Mouse (Mus musculus) cerebellum, adult (tissue): ENCODE results near the gene Urm1.
A peak's percentile ranks its signal among the peaks of the same experiment; 100 is the strongest.

Experiments
- ATAC-seq: cut with Nextera tagmentation; 2 replicates; pipeline ENCODE4 v1.9.2; 2017; ENCODE audit warnings: mild to moderate bottlenecking, moderate library complexity, mixed read lengths; ENCODE audit not compliant: insufficient number of reproducible peaks, low FRiP score, low TSS enrichment

The Urm1 gene

GRCm38 (mm10) chr2:29826926-29827708, 7.2 kb downstream of the Urm1 start:
- ATAC-seq = peak; percentile 96

DNA sequence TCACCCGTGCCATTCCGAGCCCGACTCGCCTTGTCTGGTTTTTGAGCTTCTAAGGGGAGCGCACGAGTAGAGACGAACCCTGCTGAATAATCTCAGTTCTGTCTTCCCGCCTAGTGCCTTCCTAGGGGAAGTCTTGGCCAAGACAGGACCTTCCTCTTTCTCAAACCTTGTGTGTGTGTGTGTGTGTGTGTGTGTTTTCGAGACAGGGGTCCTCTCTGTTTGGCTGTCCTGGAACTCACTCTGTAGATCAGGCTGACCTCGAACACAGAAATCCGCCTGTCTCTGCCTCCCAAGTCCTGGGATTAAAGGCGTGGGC, 7.8 kb downstream of the Urm1 start:
- no peak for ATAC-seq

- no peak for ATAC-seq
Observed at GRCm38 (mm10) chr2:29831106-29831505, 11.2 kb downstream of the Urm1 start.

- ATAC-seq = no peak
Observed at GRCm38 (mm10) chr2:29833796-29834195, 13.9 kb downstream of the Urm1 start.

DNA sequence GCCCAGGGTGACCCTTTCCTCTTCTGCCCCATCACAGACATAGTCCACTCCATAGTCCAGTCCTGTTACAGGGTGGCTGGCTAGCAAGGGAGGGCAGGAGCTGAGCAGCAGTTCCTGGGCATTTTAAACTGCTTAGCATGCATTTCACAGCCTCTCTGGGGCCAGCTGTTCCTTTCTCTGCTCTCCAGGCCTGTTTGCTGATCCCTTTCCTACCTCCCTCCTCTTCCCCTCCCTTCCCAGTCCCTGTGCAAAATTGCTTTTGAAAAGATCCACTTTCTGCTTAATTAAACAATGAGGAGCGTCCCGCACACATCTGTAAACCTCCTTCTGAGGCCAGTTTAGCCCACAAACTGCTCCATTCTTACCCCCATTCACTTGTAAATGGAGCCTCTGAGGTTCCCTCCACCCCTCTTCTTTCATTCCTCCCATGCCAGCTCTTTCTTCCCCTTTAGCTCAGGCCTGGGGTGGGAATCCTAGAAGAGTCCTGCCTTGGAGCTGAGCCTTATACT, 15.6 kb downstream of the Urm1 start:
- ATAC-seq = no peak

DNA sequence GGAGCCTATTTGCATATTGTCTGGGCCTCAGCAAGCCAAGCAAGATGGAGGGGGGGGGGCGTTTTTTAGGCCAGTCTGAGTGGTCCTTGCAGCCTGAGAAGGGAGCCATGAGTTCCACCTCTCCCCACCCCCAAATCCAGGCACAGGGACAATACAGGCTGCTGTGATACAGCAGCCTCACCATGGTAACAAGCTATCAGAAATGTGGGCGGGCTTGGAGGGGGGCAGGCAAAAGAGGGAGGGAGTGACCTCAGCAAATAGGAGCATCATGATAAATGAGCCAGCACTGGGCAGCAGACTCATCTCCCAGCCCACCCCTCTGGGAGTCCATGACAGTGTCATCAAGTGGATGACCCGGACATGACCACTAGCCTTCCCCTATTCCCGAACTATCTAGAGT, 19.6 kb downstream of the Urm1 start:
- ATAC-seq = no peak

DNA sequence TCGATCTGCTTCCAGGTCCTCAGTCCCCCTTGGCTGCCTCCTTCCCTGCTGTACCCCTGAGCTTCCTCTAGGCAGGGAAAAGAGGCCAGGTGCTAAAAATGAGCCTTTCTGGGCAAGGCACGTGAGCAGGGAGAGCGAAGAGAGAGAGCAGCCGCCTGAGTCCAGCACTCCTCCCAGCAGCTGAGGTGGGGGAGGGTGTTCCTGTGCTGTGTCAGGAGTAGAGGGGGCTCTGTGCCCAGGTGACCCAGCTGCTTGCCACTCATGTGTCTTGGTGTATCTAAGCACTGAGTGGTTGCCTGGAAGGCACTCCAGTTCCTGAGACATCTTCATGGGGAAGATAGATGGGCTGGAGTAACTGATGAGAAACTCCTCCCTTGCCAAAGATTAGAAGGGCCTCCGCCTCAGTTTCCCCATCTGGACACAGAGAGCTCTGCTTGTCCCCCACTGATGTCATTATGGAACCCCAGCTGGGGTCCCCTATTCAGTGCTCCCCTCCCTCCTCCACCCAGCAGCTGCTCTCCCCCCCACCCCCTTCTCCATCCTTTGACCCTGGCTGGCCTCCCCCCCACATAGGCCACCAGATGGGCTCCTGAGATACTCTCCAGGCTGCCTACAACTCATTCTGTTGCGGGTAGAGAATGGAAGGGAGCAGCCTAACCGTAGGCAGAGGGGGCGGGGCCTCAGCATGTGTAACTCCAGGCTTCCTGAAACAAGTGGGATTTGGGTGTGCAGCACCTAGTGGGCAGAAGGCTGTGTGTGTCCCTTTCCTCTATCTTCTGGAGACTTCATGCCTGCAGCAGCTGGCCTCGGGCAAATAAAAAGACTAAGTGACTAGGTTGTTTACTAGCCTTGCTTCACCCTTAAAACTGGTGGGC, 23.6 kb downstream of the Urm1 start:
- no peak for ATAC-seq

GRCm38 (mm10) chr2:29844115-29844514, 24.2 kb downstream of the Urm1 start:
- ATAC-seq = no peak

- ATAC-seq = no peak
Observed at GRCm38 (mm10) chr2:29844661-29845060, 24.8 kb downstream of the Urm1 start.

DNA sequence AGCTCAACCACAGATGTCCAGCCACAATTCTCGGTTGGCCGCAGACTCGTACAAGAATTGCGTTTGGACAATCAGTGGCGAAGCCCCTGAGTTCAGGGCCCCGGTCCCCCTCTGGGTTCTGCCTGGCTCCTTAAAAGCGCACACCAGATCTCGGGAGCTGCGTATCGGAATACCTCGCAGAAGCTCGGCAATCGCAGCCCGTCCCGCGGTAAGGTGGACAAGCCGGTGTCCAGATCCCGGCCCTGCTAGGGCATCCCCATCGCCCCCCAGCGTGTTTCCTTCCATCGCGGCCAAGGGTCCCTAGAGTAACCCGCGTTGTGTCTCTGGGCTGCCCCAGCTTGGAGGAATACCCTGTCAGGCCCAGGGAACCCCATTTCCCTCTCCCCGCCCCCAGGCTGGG, 25.8 kb downstream of the Urm1 start:
- ATAC-seq = no peak

DNA sequence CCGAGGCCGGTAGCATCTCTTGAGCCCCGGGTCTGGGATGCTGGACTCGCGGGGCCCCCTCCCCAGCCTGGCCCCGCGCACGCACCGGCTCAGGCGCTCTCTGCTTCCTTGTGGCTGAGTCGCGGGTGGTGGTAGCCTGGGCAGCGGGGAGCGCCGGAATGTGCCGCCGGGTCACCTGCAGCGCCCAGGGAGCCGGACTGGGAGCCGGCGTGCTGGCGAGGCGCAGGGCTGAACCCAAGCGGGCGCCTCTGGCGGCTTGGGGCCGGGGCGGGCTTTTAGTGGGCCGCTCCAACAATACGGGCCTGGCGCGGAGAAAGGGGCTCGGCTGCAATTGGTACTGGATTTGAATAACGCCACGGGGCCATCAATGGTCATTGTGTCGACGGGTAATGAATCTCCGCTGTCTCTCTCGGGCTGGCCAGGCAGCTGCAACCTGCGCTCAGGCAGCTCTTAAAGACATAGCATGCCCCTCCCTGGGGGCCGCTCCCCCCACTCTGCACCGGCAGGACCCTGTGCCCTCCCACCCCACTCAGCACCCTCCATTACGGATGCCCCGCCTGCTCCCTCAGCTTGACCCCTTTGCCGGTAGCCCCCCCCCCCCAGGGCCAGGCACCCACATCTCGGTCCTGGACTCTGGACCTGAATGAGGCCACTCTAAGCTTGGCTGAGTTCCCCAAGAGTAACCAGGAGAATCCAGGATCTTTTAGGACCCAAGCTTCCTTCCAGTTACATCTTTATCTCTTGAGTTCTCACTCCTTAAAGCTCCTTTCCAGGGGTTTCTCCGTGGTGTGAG, 26.4 kb downstream of the Urm1 start:
- ATAC-seq = no peak

DNA sequence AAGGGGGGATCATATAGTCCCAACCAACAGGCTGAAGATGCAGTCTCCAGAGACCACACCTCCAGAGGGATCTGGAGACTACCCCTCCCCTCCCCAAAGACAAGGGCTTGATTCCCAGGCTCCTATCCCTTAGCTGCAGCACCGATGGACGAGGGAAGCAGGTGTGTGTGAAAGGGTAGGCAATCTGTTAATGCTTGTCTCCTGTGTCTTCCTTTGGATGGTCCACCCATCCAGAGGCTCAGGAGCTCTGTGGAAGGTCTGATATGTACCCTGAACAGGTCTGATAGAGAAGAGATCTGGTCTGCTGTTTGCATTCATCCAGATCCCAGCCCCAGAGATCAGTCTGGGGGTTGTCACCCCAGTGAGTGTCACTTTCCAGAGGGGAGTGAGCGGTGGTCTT, 27.0 kb downstream of the Urm1 start:
- no peak for ATAC-seq

DNA sequence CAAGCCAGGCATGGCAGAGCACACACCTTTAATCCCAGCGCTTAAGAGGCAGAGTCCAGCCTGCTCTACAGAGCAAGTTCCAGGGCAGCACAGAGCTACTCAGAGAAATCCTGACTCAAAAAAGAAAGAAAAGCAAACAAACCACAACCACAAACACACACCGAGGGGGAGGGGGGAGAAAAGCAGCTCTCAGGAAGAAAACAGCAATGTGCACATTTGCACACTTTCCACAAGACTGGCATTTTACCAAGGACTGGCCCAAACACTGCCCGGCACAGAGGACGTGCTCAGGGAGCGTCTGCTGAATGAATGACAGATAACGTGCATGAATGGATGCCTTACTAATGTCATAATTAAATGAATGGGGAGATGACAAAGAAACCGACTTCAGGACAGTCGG, 29.2 kb downstream of the Urm1 start:
- ATAC-seq = no peak

DNA sequence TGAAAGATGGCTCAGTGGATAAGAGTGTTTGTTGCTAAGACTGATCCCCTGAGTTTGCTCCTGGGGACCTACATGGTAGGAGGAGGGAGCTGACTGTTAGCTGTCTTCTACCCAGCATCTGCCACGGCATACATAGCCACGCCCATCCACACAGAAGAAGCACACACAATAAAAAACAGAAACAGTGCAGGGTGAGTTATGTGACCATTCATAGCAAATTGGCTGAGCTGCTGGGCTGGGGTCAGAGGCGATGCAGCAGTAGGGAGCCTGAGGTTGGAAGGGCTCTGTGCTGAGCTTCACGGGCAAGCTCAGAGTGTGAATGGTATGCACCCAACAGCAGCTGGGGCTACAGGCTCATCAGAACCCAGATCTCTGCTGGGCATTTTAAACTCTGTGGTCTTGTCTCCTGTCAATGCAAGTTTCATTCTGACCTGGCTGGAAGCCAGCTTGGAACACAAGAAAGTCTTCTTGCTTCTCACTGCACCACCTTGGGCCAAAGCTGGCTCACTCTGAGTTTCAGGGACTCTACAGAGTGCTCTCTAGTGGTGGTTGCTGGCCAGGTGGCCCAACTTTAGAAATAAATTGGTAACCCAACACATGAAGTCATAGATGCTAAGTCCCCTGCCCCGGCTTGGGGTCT, 30.1 kb downstream of the Urm1 start:
- ATAC-seq = no peak

- ATAC-seq = no peak
Observed at GRCm38 (mm10) chr2:29852957-29853485, 33.1 kb downstream of the Urm1 start.

GRCm38 (mm10) chr2:29853736-29854135, 33.9 kb downstream of the Urm1 start:
- no peak for ATAC-seq

DNA sequence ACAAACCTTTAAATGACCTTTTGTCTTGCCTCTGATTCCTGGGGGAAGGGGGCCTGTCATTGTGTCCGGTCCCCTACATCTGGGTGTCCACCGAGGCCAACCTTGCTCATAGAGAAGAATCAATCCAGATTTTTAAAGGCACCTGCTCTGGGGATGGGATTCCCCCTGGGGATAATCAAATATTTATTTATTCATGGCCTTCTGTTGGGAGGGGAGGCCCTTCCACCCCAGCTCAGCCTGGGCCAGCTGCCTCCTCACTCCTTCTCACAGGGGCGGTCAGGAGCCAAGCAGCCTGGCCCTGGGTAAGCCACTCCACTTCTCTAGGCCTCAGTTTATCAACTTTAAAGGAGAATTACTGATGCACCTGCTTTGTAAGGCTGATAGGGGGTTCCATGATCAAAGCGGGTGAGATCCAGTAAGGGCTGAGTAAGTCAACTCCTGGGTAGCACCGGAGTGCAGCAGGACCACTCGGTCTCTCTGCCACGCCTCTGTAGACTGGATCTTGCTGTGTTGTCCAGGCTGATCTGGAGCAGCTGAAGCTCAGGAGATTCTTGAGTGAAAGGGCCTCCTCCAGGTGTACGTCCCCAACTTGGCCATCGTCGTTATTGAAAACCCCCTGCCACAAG, 35.8 kb downstream of the Urm1 start:
- ATAC-seq = no peak

DNA sequence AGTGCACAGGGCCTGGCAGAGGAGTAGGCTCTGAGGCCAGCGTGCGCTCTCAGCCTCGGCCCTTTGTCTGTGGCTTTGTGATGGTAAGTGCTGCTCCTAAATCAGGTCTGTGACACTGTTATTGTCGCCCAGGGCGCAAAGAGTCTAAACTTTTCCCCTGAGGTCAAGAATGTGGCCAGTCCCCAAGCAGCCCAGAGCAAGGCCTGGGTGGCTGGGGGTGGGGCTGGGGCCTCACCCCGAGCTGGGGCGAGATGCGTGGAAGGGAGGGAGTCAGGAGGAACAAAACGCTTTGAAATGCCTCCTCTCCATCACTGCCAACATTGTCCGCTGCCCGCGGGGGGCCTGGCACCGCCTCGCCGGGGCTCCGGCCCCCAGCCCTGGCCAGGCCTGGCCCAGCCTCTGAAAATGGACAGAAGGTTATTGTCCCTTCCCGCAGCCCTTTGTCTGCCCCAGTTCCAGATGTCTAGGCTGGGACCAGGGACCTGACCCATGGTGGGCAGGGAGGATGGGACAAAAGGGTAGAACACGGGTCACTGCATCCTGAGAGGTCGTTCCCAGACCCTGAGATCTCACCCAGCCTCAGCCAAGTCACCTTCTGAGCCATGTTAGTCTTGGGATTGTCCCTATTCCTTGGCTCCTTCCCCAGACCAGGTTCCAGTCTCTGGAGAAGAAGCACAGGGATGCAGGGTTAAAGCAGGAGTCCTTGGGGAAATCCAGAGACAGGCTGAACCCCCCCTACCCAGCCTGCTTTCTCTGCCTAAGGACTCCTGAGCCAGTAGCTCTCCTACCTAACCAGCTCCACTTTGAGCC, 36.8 kb downstream of the Urm1 start:
- ATAC-seq = no peak

- ATAC-seq = no peak
Observed at GRCm38 (mm10) chr2:29857341-29857740, 37.5 kb downstream of the Urm1 start.
